8 mouse cellular contexts compared by ENCODE assay signal in the genomic region with DNA sequence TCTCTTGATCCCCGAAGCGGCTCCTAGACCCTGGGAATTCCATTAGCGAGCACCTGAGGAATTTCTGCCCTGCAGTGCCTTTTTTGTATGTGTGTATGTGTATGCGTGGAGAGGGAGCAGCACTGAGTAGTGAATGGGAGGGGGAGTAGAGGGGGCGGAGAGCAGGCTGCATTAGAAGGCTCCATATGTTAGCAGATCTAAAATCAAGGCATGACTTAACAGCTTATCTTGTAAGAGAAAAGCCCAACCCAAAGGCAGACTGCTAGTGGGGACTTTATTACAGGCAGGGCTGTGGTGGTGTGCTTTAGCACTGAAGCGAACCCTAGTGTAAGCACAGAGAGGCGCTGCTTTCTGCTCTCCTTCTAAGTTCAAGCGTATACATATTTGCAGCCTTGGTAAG. TPM values are rescaled to one million over a fixed set of nuclear protein-coding genes. Genes with fewer than 3 reads are reported as not detected.
DNase-seq lines count a peak whose midpoint lies in the region; ATAC-seq and TF ChIP-seq lines count a peak whose summit lies in the region.

No protein-coding gene starts in this region.

- H3K4me3 ChIP-seq in cerebellum, adult 2 months (replicated peaks; ENCODE audit: insufficient read depth, low read depth, low read length) = peak overlapping the region; percentile 59
- H3K4me3 ChIP-seq in lung, postnatal 0 days (ENCODE audit: low read depth, low read length) = no peak overlapping the region
- peak overlapping the region; percentile 20 for H3K4me3 ChIP-seq in hindbrain, postnatal 0 days (ENCODE audit: low read length)
- H3K4me3 ChIP-seq in midbrain, embryonic 16.5 days (ENCODE audit: low read depth, low read length) = peak overlapping the region; percentile 32

- no peak for ATAC-seq in lung, postnatal 0 days
- ATAC-seq in hindbrain, postnatal 0 days = peak; percentile 21; the same call in 1 of the 2 replicates
- ATAC-seq in midbrain, embryonic 16.5 days = peak; percentile 9; the same call in 1 of the 2 replicates

- no peaks in the 10 kb centered on the region for H3K36me3 ChIP-seq in lung, postnatal 0 days (ENCODE audit: insufficient read depth, low read length)
- no peaks in the 10 kb centered on the region for H3K36me3 ChIP-seq in hindbrain, postnatal 0 days (ENCODE audit: insufficient read depth, low read length)
- H3K36me3 ChIP-seq in midbrain, embryonic 16.5 days (ENCODE audit: control insufficient read depth, insufficient read depth, low read length) = no peaks in the 10 kb centered on the region

- WGBS in cerebellum, adult 2 months = 27% methylated on average over 8 of the region's 8 CpGs
- 14% methylated on average over 8 of the region's 8 CpGs for WGBS in lung, postnatal 0 days
- WGBS in hindbrain, postnatal 0 days = 10% methylated on average over 8 of the region's 8 CpGs
- 4% methylated on average over 8 of the region's 8 CpGs for WGBS in midbrain, embryonic 16.5 days

- H3K27ac ChIP-seq in cerebellum, adult 2 months (ENCODE audit: insufficient read depth, low read length) = no peak overlapping the region
- H3K27ac ChIP-seq in lung, postnatal 0 days (ENCODE audit: low read length) = no peak overlapping the region
- 0 out of 2 replicates have a peak overlapping the region, but pooled peaks have one; percentile 20 for H3K27ac ChIP-seq in hindbrain, postnatal 0 days
- H3K27ac ChIP-seq in midbrain, embryonic 16.5 days (ENCODE audit: low read length) = peak overlapping the region; percentile 63

- TF ChIP-seq EP300 in lung, postnatal 0 days (IDR thresholded peaks at IDR 0.05) = no peak

- no peaks in the 10 kb centered on the region for H3K9me3 ChIP-seq in lung, postnatal 0 days (ENCODE audit: low read length)
- H3K9me3 ChIP-seq in hindbrain, postnatal 0 days (ENCODE audit: low read length) = no peaks in the 10 kb centered on the region
- H3K9me3 ChIP-seq in midbrain, embryonic 16.5 days (replicated peaks; ENCODE audit: control insufficient read depth, low read length, poor library complexity, severe bottlenecking) = no peaks in the 10 kb centered on the region

- H3K4me1 ChIP-seq in cerebellum, adult 2 months (ENCODE audit: control insufficient read depth, insufficient read depth, low read length) = peaks cover 3% of the 10 kb centered on the region
- no peaks in the 10 kb centered on the region; the same call in 1 of the 2 replicates for H3K4me1 ChIP-seq in lung, postnatal 0 days (ENCODE audit: insufficient read depth, low read depth, low read length)
- H3K4me1 ChIP-seq in hindbrain, postnatal 0 days (ENCODE audit: insufficient read depth, low read length) = no peaks in the 10 kb centered on the region; the same call in 1 of the 2 replicates
- peaks cover 38% of the 10 kb centered on the region for H3K4me1 ChIP-seq in midbrain, embryonic 16.5 days (ENCODE audit: control insufficient read depth, insufficient read depth, low read length)

- no peak overlapping the region for H3K9ac ChIP-seq in lung, postnatal 0 days (replicated peaks; ENCODE audit: low read depth)
- H3K9ac ChIP-seq in hindbrain, postnatal 0 days (replicated peaks; ENCODE audit: low read length) = 0 out of 2 replicates have a peak overlapping the region, but pooled peaks have one; percentile 38
- H3K9ac ChIP-seq in midbrain, embryonic 16.5 days (ENCODE audit: low read depth, low read length) = peak overlapping the region; percentile 44; the same call in 1 of the 2 replicates

- no peak; the same call in 1 of the 2 replicates for TF ChIP-seq CTCF in cerebellum, adult 2 months (IDR thresholded peaks at IDR 0.05; ENCODE audit: borderline replicate concordance, insufficient read depth, low read depth, low read length)
- peak; percentile 38 for TF ChIP-seq CTCF in lung, postnatal 0 days (IDR thresholded peaks at IDR 0.05)
- TF ChIP-seq CTCF in hindbrain, postnatal 0 days (IDR thresholded peaks at IDR 0.05; ENCODE audit: low read depth) = peak; percentile 40

- TF ChIP-seq POLR2A in cerebellum, adult 2 months (IDR thresholded peaks at IDR 0.05; ENCODE audit: borderline replicate concordance, insufficient read depth, low read length) = no peak

- peak overlapping the region; percentile 14; the same call in 1 of the 2 replicates for H3K4me2 ChIP-seq in lung, postnatal 0 days (replicated peaks; ENCODE audit: low read depth, low read length)
- peak overlapping the region; percentile 52 for H3K4me2 ChIP-seq in hindbrain, postnatal 0 days (ENCODE audit: low read depth, low read length)
- H3K4me2 ChIP-seq in midbrain, embryonic 16.5 days (ENCODE audit: low read length) = peak overlapping the region; percentile 67

- H3K27me3 ChIP-seq in cerebellum, adult 2 months (ENCODE audit: control insufficient read depth, insufficient read depth, low read length) = no peaks in the 10 kb centered on the region
- H3K27me3 ChIP-seq in lung, postnatal 0 days (replicated peaks; ENCODE audit: insufficient read depth, low read length) = peaks cover 11% of the 10 kb centered on the region; the same call in 1 of the 2 replicates
- peaks cover 13% of the 10 kb centered on the region; the same call in 1 of the 2 replicates for H3K27me3 ChIP-seq in hindbrain, postnatal 0 days (ENCODE audit: insufficient read depth, low read length)
- H3K27me3 ChIP-seq in midbrain, embryonic 16.5 days (ENCODE audit: control insufficient read depth, insufficient read depth, low read depth, low read length) = no peaks in the 10 kb centered on the region

- peak in 1 of 2 experiments; percentile 43 for DNase-seq in cerebellum, adult 2 months
- no peak for DNase-seq in cerebellum, adult 11 months
- peak; percentile 54 for DNase-seq in lung, postnatal 0 days (ENCODE audit: low spot score)
- no peak for DNase-seq in lung, postnatal 25 days (ENCODE audit: low spot score)
- DNase-seq in hindbrain, postnatal 0 days (ENCODE audit: low spot score) = peak; percentile 72
- no peak for DNase-seq in thymus, postnatal 14 days
- DNase-seq in natural killer cell, adult 2 months (ENCODE audit: low spot score in 2 of 2) = no peak

RNA-seq across cellular contexts. Expression of gene Cdon, which starts 3.7 kb away (rescaled TPM):
- polyA plus RNA-seq in cerebellum, adult 2 months (2012; rRNA removed) = 13.2 and 15.6 TPM in 2 replicates
- 1.2 and 1.3 TPM in 2 replicates for polyA plus RNA-seq in lung, postnatal 0 days (2015; fragmentation: Nextera tagmentation; extraction: Ambion mirVana)
- 10.6 and 11.1 TPM in 2 replicates for total RNA-seq in hindbrain, postnatal 0 days (2014; rRNA removed)
- polyA plus RNA-seq in hindbrain, postnatal 0 days (2015; fragmentation: Nextera tagmentation; extraction: Ambion mirVana) = 1.0 and 1.7 TPM in 2 replicates
- polyA plus RNA-seq in midbrain, embryonic 16.5 days (2015; fragmentation: Nextera tagmentation; extraction: Ambion mirVana) = 2.1 and 3.4 TPM in 2 replicates

Comparison
In these comparisons a context has a peak if more than half of its experiments do, and no peak if none do; other contexts are left out.
1. DNase-seq: peak in lung, postnatal 0 days (single experiment) and hindbrain, postnatal 0 days (single experiment); none in cerebellum, adult 11 months (single experiment), lung, postnatal 25 days (single experiment), thymus, postnatal 14 days (single experiment) and natural killer cell, adult 2 months (0 of 2).
2. H3K27ac ChIP-seq: peak in hindbrain, postnatal 0 days (single experiment) and midbrain, embryonic 16.5 days (single experiment); none in cerebellum, adult 2 months (single experiment) and lung, postnatal 0 days (single experiment).
3. H3K4me2 ChIP-seq: peak in every context shown above with its lines; median percentile 67 in midbrain, embryonic 16.5 days; 52 in hindbrain, postnatal 0 days; 14 in lung, postnatal 0 days.